Comparison of ENCODE assay signal across 27 mouse cellular contexts in the genomic region with DNA sequence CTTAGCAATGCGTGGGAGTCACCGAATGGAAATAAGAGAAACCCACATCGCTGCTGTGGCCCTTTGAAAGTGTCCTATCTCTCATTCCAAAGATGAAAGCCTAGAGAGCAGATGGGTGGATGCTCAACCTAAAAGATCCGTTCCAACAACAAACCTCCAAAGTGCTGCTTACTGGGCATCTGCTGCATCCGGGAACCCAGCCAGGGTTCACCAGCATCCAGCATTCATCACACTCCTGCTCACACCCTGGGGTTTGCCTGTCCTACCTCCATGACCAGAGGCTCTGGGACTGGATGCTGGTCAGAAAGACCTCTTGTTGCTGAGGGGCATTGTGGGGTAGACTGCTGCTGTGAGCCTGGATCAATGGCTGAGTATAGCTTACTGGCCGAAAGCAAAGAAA.
DNase-seq lines count a peak whose midpoint lies in the region; ATAC-seq and TF ChIP-seq lines count a peak whose summit lies in the region.
"Had no signal": no experiment of that assay in that cellular context is flagged by ENCODE, and none has a peak within 500 bp of the region (broad histone marks: within the 10 kb centered on the region; RNA-seq: fewer than 3 reads in every experiment).

No protein-coding gene starts in this region.

- no peak overlapping the region for H3K4me3 ChIP-seq in cerebellum, adult 2 months (replicated peaks; ENCODE audit: insufficient read depth, low read depth, low read length)
- no peak overlapping the region for H3K4me3 ChIP-seq in heart, embryonic 10.5 days
- no peak overlapping the region for H3K4me3 ChIP-seq in liver, embryonic 11.5 days (ENCODE audit: low read depth, low read length)
- H3K4me3 ChIP-seq: erythroblast, embryonic 14.5 days; hindbrain, embryonic 12.5 days; left cerebral cortex, adult 2 months; limb, embryonic 15.5 days; midbrain, embryonic 13.5 days; stomach, embryonic 15.5 days had no signal

- H3K4me2 ChIP-seq in liver, embryonic 11.5 days = no peak overlapping the region
- H3K4me2 ChIP-seq: heart, embryonic 11.5 days; hindbrain, embryonic 12.5 days; limb, embryonic 15.5 days; midbrain, embryonic 13.5 days; stomach, embryonic 15.5 days had no signal

- WGBS in cerebellum, adult 2 months = 23% methylated on average over 6 of the region's 6 CpGs
- WGBS in heart, embryonic 10.5 days = 82% methylated on average over 6 of the region's 6 CpGs
- WGBS in liver, embryonic 11.5 days = 86% methylated on average over 6 of the region's 6 CpGs

- no peak overlapping the region for H3K27ac ChIP-seq in cerebellum, adult 2 months (ENCODE audit: insufficient read depth, low read length)
- no peak overlapping the region for H3K27ac ChIP-seq in heart, embryonic 10.5 days
- H3K27ac ChIP-seq in liver, embryonic 11.5 days (ENCODE audit: low read depth, low read length) = no peak overlapping the region
- H3K27ac ChIP-seq: left cerebral cortex, adult 2 months; limb, embryonic 15.5 days; liver, embryonic 14.5 days; macrophage; midbrain, embryonic 13.5 days; stomach, embryonic 15.5 days had no signal

- peaks cover 16% of the 10 kb centered on the region for H3K4me1 ChIP-seq in cerebellum, adult 2 months (ENCODE audit: control insufficient read depth, insufficient read depth, low read length)
- no peaks in the 10 kb centered on the region for H3K4me1 ChIP-seq in heart, embryonic 10.5 days
- no peaks in the 10 kb centered on the region for H3K4me1 ChIP-seq in liver, embryonic 11.5 days (replicated peaks; ENCODE audit: control insufficient read depth, insufficient read depth, low read length)

- no peak for ATAC-seq in cerebellum, adult (ENCODE audit: insufficient number of reproducible peaks, low FRiP score, low TSS enrichment)
- no peak for ATAC-seq in liver, embryonic 11.5 days (replicated peaks; ENCODE audit: low FRiP score)
- ATAC-seq: forebrain, embryonic 16.5 days; midbrain, embryonic 13.5 days had no signal

- no peaks in the 10 kb centered on the region for H3K9me3 ChIP-seq in heart, embryonic 10.5 days
- H3K9me3 ChIP-seq in liver, embryonic 11.5 days (ENCODE audit: control insufficient read depth, low read length) = no peaks in the 10 kb centered on the region
- H3K9me3 ChIP-seq: hindbrain, embryonic 12.5 days; limb, embryonic 15.5 days; midbrain, embryonic 13.5 days; stomach, embryonic 15.5 days had no signal

- TF ChIP-seq POLR2A in cerebellum, adult 2 months (IDR thresholded peaks at IDR 0.05; ENCODE audit: borderline replicate concordance, insufficient read depth, low read length) = no peak

- peak; percentile 29 to 40 for DNase-seq in cerebellum, adult 2 months
- DNase-seq in layer of hippocampus, postnatal 14 days (ENCODE audit: low spot score in 2 of 2) = peak; percentile 43 to 47
- DNase-seq in layer of hippocampus, adult 18-20 months (ENCODE audit: low spot score in 2 of 2) = no peak
- DNase-seq in cerebellum, postnatal 10 days = peak; percentile 65 to 73
- no peak for DNase-seq in heart, embryonic 10.5 days (ENCODE audit: low spot score)
- no peak for DNase-seq in liver, embryonic 11.5 days (ENCODE audit: low spot score)
- DNase-seq: adrenal gland, postnatal 10 days; gastrocnemius, postnatal 25 days; heart, postnatal 36 days; kidney, adult 11 months; kidney, postnatal 14 days; lung, adult 2 months; lung, postnatal 10 days; right cerebral cortex, postnatal 25 days; thymus, postnatal 25 days had no signal

- no peak overlapping the region for H3K9ac ChIP-seq in liver, embryonic 11.5 days (ENCODE audit: low read depth, low read length)
- H3K9ac ChIP-seq: hindbrain, embryonic 12.5 days; limb, embryonic 15.5 days; liver, embryonic 14.5 days; midbrain, embryonic 13.5 days; stomach, embryonic 15.5 days had no signal

- no peaks in the 10 kb centered on the region for H3K36me3 ChIP-seq in heart, embryonic 10.5 days
- no peaks in the 10 kb centered on the region for H3K36me3 ChIP-seq in liver, embryonic 11.5 days (ENCODE audit: control insufficient read depth, insufficient read depth, low read length)
- H3K36me3 ChIP-seq: G1E; hindbrain, embryonic 12.5 days; limb, embryonic 15.5 days; midbrain, embryonic 13.5 days; stomach, embryonic 15.5 days had no signal

- no peaks in the 10 kb centered on the region for H3K27me3 ChIP-seq in cerebellum, adult 2 months (ENCODE audit: control insufficient read depth, insufficient read depth, low read length)
- peaks cover 6% of the 10 kb centered on the region; the same call in 1 of the 2 replicates for H3K27me3 ChIP-seq in heart, embryonic 10.5 days (ENCODE audit: insufficient read depth, poor library complexity, severe bottlenecking)
- H3K27me3 ChIP-seq in liver, embryonic 11.5 days (replicated peaks; ENCODE audit: control insufficient read depth, insufficient read depth, low read length) = no peaks in the 10 kb centered on the region
- H3K27me3 ChIP-seq: limb, embryonic 15.5 days; midbrain, embryonic 13.5 days; stomach, embryonic 15.5 days had no signal

- no peak for TF ChIP-seq CTCF in cerebellum, adult 2 months (IDR thresholded peaks at IDR 0.05; ENCODE audit: borderline replicate concordance, insufficient read depth, low read depth, low read length)

Comparison
In these comparisons a context has a peak if more than half of its experiments do, and no peak if none do; other contexts are left out.
1. DNase-seq: peak in cerebellum, adult 2 months (2 of 2), layer of hippocampus, postnatal 14 days (2 of 2) and cerebellum, postnatal 10 days (2 of 2); none in layer of hippocampus, adult 18-20 months (0 of 2), heart, embryonic 10.5 days (single experiment) and liver, embryonic 11.5 days (single experiment).